In the genomic region with DNA sequence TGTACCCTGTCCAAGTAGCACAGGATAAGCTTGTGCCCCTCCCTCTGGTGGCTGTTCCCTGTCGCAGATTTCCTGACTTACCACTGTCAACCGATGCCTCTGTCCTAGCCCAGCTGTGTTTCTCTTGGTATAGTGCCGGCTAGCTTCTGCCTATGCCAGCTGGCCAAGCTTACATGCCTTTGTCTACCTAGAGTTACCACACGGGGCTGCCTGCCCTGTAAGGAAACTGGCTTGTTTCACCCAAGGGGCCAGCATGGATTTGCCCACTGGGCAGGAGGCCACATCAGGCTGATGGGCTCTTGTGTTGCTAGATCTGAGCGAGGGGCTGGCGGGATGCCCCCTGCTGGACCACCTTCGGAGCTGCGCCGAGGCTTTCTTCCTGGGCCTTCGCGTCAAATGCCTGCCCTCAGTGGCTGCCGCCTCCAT, we compare ENCODE assay signal across 9 mouse cellular contexts. TPM values are rescaled to one million over a fixed set of nuclear protein-coding genes. Genes with fewer than 3 reads are reported as not detected.
DNase-seq lines count a peak whose midpoint lies in the region; ATAC-seq and TF ChIP-seq lines count a peak whose summit lies in the region.
"Had no signal": no experiment of that assay in that cellular context is flagged by ENCODE, and none has a peak within 500 bp of the region (broad histone marks: within the 10 kb centered on the region; RNA-seq: fewer than 3 reads in every experiment).

No protein-coding gene starts in this region.

- H3K36me3 ChIP-seq in liver, embryonic 14.5 days (replicated peaks; ENCODE audit: control insufficient read depth, insufficient read depth, low read depth) = no peaks in the 10 kb centered on the region
- H3K36me3 ChIP-seq in embryonic facial prominence, embryonic 10.5 days (replicated peaks) = no peaks in the 10 kb centered on the region
- H3K36me3 ChIP-seq in limb, embryonic 11.5 days (ENCODE audit: control insufficient read depth, insufficient read depth, low read length) = no peaks in the 10 kb centered on the region

- H3K27me3 ChIP-seq in liver, embryonic 14.5 days (ENCODE audit: control insufficient read depth, insufficient read depth, low read length) = no peaks in the 10 kb centered on the region
- H3K27me3 ChIP-seq in embryonic facial prominence, embryonic 10.5 days (replicated peaks; ENCODE audit: low read depth, poor library complexity, severe bottlenecking) = no peaks in the 10 kb centered on the region
- no peaks in the 10 kb centered on the region for H3K27me3 ChIP-seq in limb, embryonic 11.5 days (ENCODE audit: control insufficient read depth, insufficient read depth, low read length)

- peak; percentile 41 for DNase-seq in adrenal gland, postnatal 10 days
- no peak for DNase-seq in adrenal gland, adult 2 months
- DNase-seq in liver, embryonic 14.5 days (ENCODE audit: low read depth in 3 of 3, low spot score in 3 of 3) = no peak
- DNase-seq in liver = no peak
- peak; percentile 32 for DNase-seq in embryonic facial prominence, embryonic 10.5 days (ENCODE audit: low spot score)
- DNase-seq in limb, embryonic 11.5 days (ENCODE audit: low spot score) = peak; percentile 55
- DNase-seq in layer of hippocampus, adult 9-10 months (ENCODE audit: low spot score) = no peak
- no peak for DNase-seq in cerebellum, adult 18-20 months

- peak; percentile 49; the same call in 1 of the 2 replicates for TF ChIP-seq CTCF in liver, embryonic 14.5 days (IDR thresholded peaks at IDR 0.05; ENCODE audit: low read depth)

- 37% methylated on average over 12 of the region's 12 CpGs for WGBS in liver, embryonic 14.5 days (ENCODE audit: insufficient replicate concordance)
- 28% methylated on average over 12 of the region's 12 CpGs for WGBS in embryonic facial prominence, embryonic 10.5 days
- WGBS in limb, embryonic 11.5 days = 29% methylated on average over 12 of the region's 12 CpGs

- no peak overlapping the region for H3K9ac ChIP-seq in liver, embryonic 14.5 days (replicated peaks)
- no peak overlapping the region for H3K9ac ChIP-seq in limb, embryonic 11.5 days (ENCODE audit: low read length)

- H3K27ac ChIP-seq in liver, embryonic 14.5 days = no peak overlapping the region
- H3K27ac ChIP-seq in embryonic facial prominence, embryonic 10.5 days (replicated peaks) = no peak overlapping the region
- no peak overlapping the region for H3K27ac ChIP-seq in limb, embryonic 11.5 days (replicated peaks; ENCODE audit: low read depth, low read length)

- ATAC-seq in liver, embryonic 14.5 days (ENCODE audit: insufficient read depth) = no peak
- no peak for ATAC-seq in limb, embryonic 11.5 days (ENCODE audit: insufficient number of reproducible peaks, low FRiP score, low TSS enrichment, low read depth)
- ATAC-seq: activated CD4-positive, CD25-positive, alpha-beta regulatory T cell, adult 4 months had no signal

- H3K4me2 ChIP-seq in liver, embryonic 14.5 days (ENCODE audit: low read depth) = no peak overlapping the region
- no peak overlapping the region for H3K4me2 ChIP-seq in limb, embryonic 11.5 days (ENCODE audit: low read depth, severe bottlenecking)

- no peak for TF ChIP-seq EP300 in liver, embryonic 14.5 days (IDR thresholded peaks at IDR 0.05; ENCODE audit: low read depth)

- no peaks in the 10 kb centered on the region for H3K9me3 ChIP-seq in liver, embryonic 14.5 days (ENCODE audit: control insufficient read depth, low read length)
- no peaks in the 10 kb centered on the region for H3K9me3 ChIP-seq in embryonic facial prominence, embryonic 10.5 days
- H3K9me3 ChIP-seq in limb, embryonic 11.5 days (ENCODE audit: control insufficient read depth, low read length) = peaks cover 2% of the 10 kb centered on the region; the same call in 1 of the 2 replicates

- no peaks in the 10 kb centered on the region for H3K4me1 ChIP-seq in liver, embryonic 14.5 days (replicated peaks; ENCODE audit: control insufficient read depth in 2 of 2, insufficient read depth in 2 of 2, low read length in 1 of 2)
- peaks cover 5% of the 10 kb centered on the region; the same call in 1 of the 2 replicates for H3K4me1 ChIP-seq in embryonic facial prominence, embryonic 10.5 days
- no peaks in the 10 kb centered on the region for H3K4me1 ChIP-seq in limb, embryonic 11.5 days (ENCODE audit: control insufficient read depth, insufficient read depth, low read length)

- no peak overlapping the region for H3K4me3 ChIP-seq in liver, embryonic 14.5 days (ENCODE audit: insufficient read depth in 1 of 2, low read depth in 2 of 2, low read length in 2 of 2)
- H3K4me3 ChIP-seq in embryonic facial prominence, embryonic 10.5 days = no peak overlapping the region
- no peak overlapping the region for H3K4me3 ChIP-seq in limb, embryonic 11.5 days (ENCODE audit: low read depth, low read length)

RNA-seq across cellular contexts. Expression of gene Amz1, which starts 19.8 kb away (rescaled TPM):
- 1 to 10 TPM in 1 of 2 experiments, under 1 TPM in 1; 0.54 to 1.5 TPM for total RNA-seq in adrenal gland, postnatal 10 days (2021)
- 1 to 10 TPM in 1 of 2 experiments, under 1 TPM in 1; 0.52 to 1.1 TPM for total RNA-seq in adrenal gland, adult 2 months (2021)
- polyA plus RNA-seq in adrenal gland, adult 2 months (2012; rRNA removed) = 1.5 and 1.6 TPM in 2 replicates
- 0.60 and 0.65 TPM in 2 replicates for polyA plus RNA-seq in liver, embryonic 14.5 days (2012; rRNA removed)
- polyA plus RNA-seq in liver, embryonic 14.5 days (2014; fragmentation: Nextera tagmentation; extraction: Ambion mirVana) = 0.72 and 1.4 TPM in 2 replicates
- polyA plus RNA-seq in embryonic facial prominence, embryonic 10.5 days (2016; fragmentation: Nextera tagmentation; extraction: Ambion mirVana) = 0.79 and 0.82 TPM in 2 replicates
- polyA plus RNA-seq in limb, embryonic 11.5 days (2014; fragmentation: Nextera tagmentation; extraction: Ambion mirVana) = 0.52 and 0.71 TPM in 2 replicates

RNA-seq across cellular contexts. Expression of gene Brat1, which starts 38.9 kb away (rescaled TPM):
- 10 to 100 TPM; 15.4 to 17.0 TPM for total RNA-seq in adrenal gland, postnatal 10 days (2021)
- total RNA-seq in adrenal gland, adult 2 months (2021) = 10 to 100 TPM; 16.9 to 18.8 TPM
- 42.9 and 46.4 TPM in 2 replicates for polyA plus RNA-seq in adrenal gland, adult 2 months (2012; rRNA removed)
- 5.1 and 5.8 TPM in 2 replicates for polyA plus RNA-seq in liver, embryonic 14.5 days (2012; rRNA removed)
- polyA plus RNA-seq in liver, embryonic 14.5 days (2014; fragmentation: Nextera tagmentation; extraction: Ambion mirVana) = 4.5 and 5.2 TPM in 2 replicates
- polyA plus RNA-seq in embryonic facial prominence, embryonic 10.5 days (2016; fragmentation: Nextera tagmentation; extraction: Ambion mirVana) = 22.8 and 24.9 TPM in 2 replicates
- polyA plus RNA-seq in limb, embryonic 11.5 days (2014; fragmentation: Nextera tagmentation; extraction: Ambion mirVana) = 11.7 and 12.0 TPM in 2 replicates

RNA-seq across cellular contexts. Expression of gene Iqce, which starts 41.5 kb away (rescaled TPM):
- total RNA-seq in adrenal gland, postnatal 10 days (2021) = 10 to 100 TPM; 18.9 to 23.6 TPM
- total RNA-seq in adrenal gland, adult 2 months (2021) = 10 to 100 TPM; 13.5 to 23.5 TPM
- polyA plus RNA-seq in adrenal gland, adult 2 months (2012; rRNA removed) = 19.3 and 19.6 TPM in 2 replicates
- 3.8 and 4.6 TPM in 2 replicates for polyA plus RNA-seq in liver, embryonic 14.5 days (2012; rRNA removed)
- 3.2 and 3.4 TPM in 2 replicates for polyA plus RNA-seq in liver, embryonic 14.5 days (2014; fragmentation: Nextera tagmentation; extraction: Ambion mirVana)
- polyA plus RNA-seq in embryonic facial prominence, embryonic 10.5 days (2016; fragmentation: Nextera tagmentation; extraction: Ambion mirVana) = 27.4 and 28.2 TPM in 2 replicates
- polyA plus RNA-seq in limb, embryonic 11.5 days (2014; fragmentation: Nextera tagmentation; extraction: Ambion mirVana) = 15.1 and 22.7 TPM in 2 replicates

Comparison
In these comparisons a context has a peak if more than half of its experiments do, and no peak if none do; other contexts are left out.
1. DNase-seq: peak in adrenal gland, postnatal 10 days (single experiment), embryonic facial prominence, embryonic 10.5 days (single experiment) and limb, embryonic 11.5 days (single experiment); none in adrenal gland, adult 2 months (single experiment), liver, embryonic 14.5 days (0 of 3), liver (single experiment), layer of hippocampus, adult 9-10 months (single experiment) and cerebellum, adult 18-20 months (0 of 2).